Mouse (Mus musculus): Measurements from ENCODE around the gene Gm11172. TPM values are rescaled to one million over a fixed set of nuclear protein-coding genes. Genes with fewer than 3 reads are reported as not detected.
A peak's percentile ranks its signal among the peaks of the same experiment; 100 is the strongest.
"Not testable (repeated sequence)": the region's sequence is repeated elsewhere in the genome, so short reads cannot be mapped to it uniquely, and the experiment has no call there.

Gene Gm11172
- polyA plus RNA-seq, 1 experiment, result not detected

GRCm38 (mm10) chr16:10827269-10827668, 14.6 kb downstream of the Gm11172 start:
- no peak for DNase-seq (ENCODE audit: low read depth, low spot score)
- WGBS, result 92% methylated on average over 9 of the region's 9 CpGs

GRCm38 (mm10) chr16:10827766-10828460, 15.2 kb downstream of the Gm11172 start:
- WGBS, result 82% methylated on average over 7 of the region's 7 CpGs
- no peak for DNase-seq (ENCODE audit: low read depth, low spot score)

GRCm38 (mm10) chr16:10828461-10828805, 15.7 kb downstream of the Gm11172 start:
- DNase-seq (ENCODE audit: low read depth, low spot score), result no peak
- WGBS, result 20% methylated on average over 4 of the region's 4 CpGs

- WGBS, result 2% methylated on average over 12 of the region's 12 CpGs
- no peak for DNase-seq (ENCODE audit: low read depth, low spot score)
These were observed 21.8 kb downstream of the Gm11172 start for GRCm38 (mm10) chr16:10834542-10834910.

GRCm38 (mm10) chr16:10834911-10835587, 22.3 kb downstream of the Gm11172 start, which contains the start of gene Rmi2:
Gene Rmi2, plus strand, starts transcription at chr16:10835059.
- WGBS, result under 1% methylated on average over 69 of the region's 69 CpGs

GRCm38 (mm10) chr16:10836388-10836787, 23.7 kb downstream of the Gm11172 start:
- WGBS, result 79% methylated on average over 3 of the region's 3 CpGs
- DNase-seq (ENCODE audit: low read depth, low spot score), result no peak

More at GRCm38 (mm10) chr16:10834911-10835587, 22.3 kb downstream of the Gm11172 start, which contains the start of gene Rmi2:
- DNase-seq (ENCODE audit: low read depth, low spot score), result peak; percentile 57

- no peak for DNase-seq (ENCODE audit: low read depth, low spot score)
- 58% methylated on average over 3 of the region's 3 CpGs for WGBS
These were observed 24.5 kb downstream of the Gm11172 start for GRCm38 (mm10) chr16:10837250-10837649.

GRCm38 (mm10) chr16:10837903-10838302, 25.2 kb downstream of the Gm11172 start:
- WGBS, result 33% methylated on average over 1 of the region's 1 CpGs
- no peak for DNase-seq (ENCODE audit: low read depth, low spot score)

GRCm38 (mm10) chr16:10838487-10839245, 26.0 kb downstream of the Gm11172 start:
- DNase-seq (ENCODE audit: low read depth, low spot score), result peak; percentile 65
- WGBS, result 25% methylated on average over 10 of the region's 10 CpGs

GRCm38 (mm10) chr16:10840018-10840417, 27.3 kb downstream of the Gm11172 start:
- 91% methylated on average over 14 of the region's 14 CpGs for WGBS
- DNase-seq (ENCODE audit: low read depth, low spot score), result no peak

- DNase-seq (ENCODE audit: low read depth, low spot score), result no peak
- WGBS, result 91% methylated on average over 4 of the region's 4 CpGs
These were observed 29.7 kb downstream of the Gm11172 start for GRCm38 (mm10) chr16:10842282-10842855.

- no peak for DNase-seq (ENCODE audit: low read depth, low spot score)
- WGBS, result 55% methylated on average over 18 of the region's 18 CpGs
These were observed 31.0 kb downstream of the Gm11172 start for GRCm38 (mm10) chr16:10843486-10844318.

GRCm38 (mm10) chr16:10844319-10844670, 31.6 kb downstream of the Gm11172 start:
- no peak for DNase-seq (ENCODE audit: low read depth, low spot score)
- WGBS, result 53% methylated on average over 6 of the region's 6 CpGs

GRCm38 (mm10) chr16:10845952-10846351, 33.2 kb downstream of the Gm11172 start:
- DNase-seq (ENCODE audit: low read depth, low spot score), result no peak
- WGBS, result 90% methylated on average over 6 of the region's 6 CpGs

- peak; percentile 55 for DNase-seq (ENCODE audit: low read depth, low spot score)
- WGBS, result 59% methylated on average over 4 of the region's 4 CpGs
These were observed 33.8 kb downstream of the Gm11172 start for GRCm38 (mm10) chr16:10846503-10846902.

- DNase-seq (ENCODE audit: low read depth, low spot score), result peak; percentile 80
- WGBS, result 32% methylated on average over 12 of the region's 12 CpGs
These were observed 37.5 kb downstream of the Gm11172 start for GRCm38 (mm10) chr16:10849965-10850861.

- WGBS, result 74% methylated on average over 4 of the region's 4 CpGs
- no peak for DNase-seq (ENCODE audit: low read depth, low spot score)
These were observed 38.2 kb downstream of the Gm11172 start for GRCm38 (mm10) chr16:10850905-10851304.

- DNase-seq (ENCODE audit: low read depth, low spot score), result not testable (repeated sequence)
- WGBS, result 84% methylated on average over 10 of the region's 10 CpGs
These were observed 39.5 kb downstream of the Gm11172 start for GRCm38 (mm10) chr16:10852216-10852615.
